Mouse (Mus musculus): ENCODE results near the gene Mpg. TPM values are rescaled to one million over a fixed set of nuclear protein-coding genes. Genes with fewer than 3 reads are reported as not detected.

Mpg gene
- total RNA-seq, 4 experiments from 2014 or later, result 14.7 to 19.6 (median 17.9) TPM

DNA sequence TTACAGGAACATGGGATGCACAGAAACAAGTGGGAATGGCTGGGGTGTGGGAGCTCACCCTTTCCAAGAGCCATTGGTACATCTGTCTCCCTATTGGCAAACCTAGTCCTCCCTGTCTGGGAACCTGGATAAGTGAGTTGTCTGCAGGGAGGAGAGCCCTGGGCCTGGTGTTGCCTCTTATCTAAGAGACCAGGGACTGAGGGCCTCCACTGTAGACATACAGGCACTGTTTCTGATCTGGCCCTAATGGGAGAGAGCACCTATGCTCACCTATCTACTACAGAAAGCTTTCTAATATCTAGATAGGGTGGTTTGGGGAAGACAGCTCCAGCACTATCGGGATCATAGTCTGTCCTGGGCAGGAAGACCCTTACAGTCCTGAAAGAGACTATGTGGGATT, 29.8 kb downstream of the Mpg start:
- no peak for DNase-seq (ENCODE audit: low spot score in 2 of 2)

DNA sequence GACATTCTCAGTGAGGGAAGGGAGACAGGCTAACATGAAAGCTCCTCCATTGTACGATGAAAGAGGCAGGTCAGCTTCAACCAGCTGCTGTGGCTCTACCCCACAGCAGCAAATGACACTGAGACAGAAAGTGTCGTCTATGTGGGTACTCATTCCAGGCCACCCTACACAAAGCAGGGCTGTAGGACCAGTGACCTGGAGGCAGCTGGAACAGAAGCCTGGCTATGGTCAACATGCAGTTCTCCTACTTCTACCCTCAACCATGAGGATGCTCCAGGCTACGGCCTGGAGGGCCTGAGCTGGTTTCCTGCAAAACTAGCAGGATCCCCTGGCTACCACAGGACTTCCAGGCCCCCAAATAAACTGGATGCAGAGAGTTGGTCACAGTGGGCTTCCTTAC, 30.3 kb downstream of the Mpg start:
- no peak for DNase-seq (ENCODE audit: low spot score in 2 of 2)

DNA sequence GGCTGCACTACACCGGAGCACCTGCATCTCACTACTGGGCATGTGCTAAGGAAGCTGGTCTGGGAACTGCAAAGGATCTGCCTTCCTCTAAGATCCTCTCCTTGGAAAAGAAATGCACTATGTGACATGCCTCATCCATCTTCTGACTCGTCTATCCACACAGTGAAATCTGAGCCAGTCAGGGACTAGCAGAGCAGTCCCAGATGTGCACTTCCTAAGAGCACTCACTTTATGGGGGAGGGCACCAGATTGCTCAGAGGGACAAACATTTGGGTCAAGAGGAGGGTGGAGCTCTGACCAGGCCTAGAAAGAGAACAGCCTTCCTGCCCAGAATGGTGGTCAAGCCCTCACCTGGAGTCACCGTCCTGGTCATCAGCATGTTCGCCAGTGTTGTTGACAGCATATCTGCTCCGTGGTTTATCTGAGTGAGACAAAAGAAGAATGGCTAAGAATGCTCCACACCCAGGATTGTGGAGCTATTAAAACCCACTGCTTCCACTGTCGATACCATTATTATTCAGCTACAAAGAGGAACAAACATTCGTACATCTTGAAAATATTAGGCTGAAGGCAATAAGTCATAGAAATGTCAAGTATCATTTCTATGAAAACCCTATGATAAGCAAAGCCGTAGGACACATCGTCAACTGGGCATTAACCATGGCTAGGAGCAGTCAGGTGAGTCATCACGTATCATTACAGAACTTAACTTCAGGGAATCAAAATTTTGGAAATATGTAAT, 36.5 kb downstream of the Mpg start:
- DNase-seq (ENCODE audit: low spot score in 2 of 2), result no peak

DNA sequence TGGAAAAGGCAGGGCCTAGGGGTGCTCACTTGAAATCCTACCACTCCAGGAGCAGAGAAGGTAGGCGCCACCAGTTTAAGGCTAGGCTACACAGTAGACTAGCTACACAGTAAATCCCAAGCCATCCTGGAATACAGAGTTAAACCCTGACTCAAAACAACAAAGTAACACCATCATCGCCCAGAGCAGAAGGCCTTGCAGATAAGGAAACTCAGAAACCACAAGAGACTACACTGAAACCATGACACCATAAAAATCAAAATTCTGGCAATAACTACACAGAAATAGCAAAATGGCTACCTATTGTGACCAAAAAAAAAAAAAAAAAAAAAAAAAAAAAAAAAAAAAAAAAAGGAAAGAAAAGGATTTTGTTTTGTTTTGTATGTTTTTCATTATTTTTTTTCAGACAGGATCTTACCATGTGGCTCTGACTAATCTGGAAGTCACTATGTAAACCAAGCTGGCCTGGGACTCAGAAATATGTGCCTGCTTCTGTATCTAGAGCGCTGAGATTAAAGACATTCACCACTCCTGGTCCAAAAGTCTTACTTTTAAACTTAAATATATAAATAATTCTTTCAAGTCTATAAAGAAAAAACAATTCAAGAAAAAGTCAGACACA, 38.9 kb downstream of the Mpg start:
- no peak for DNase-seq (ENCODE audit: low spot score in 2 of 2)

DNA sequence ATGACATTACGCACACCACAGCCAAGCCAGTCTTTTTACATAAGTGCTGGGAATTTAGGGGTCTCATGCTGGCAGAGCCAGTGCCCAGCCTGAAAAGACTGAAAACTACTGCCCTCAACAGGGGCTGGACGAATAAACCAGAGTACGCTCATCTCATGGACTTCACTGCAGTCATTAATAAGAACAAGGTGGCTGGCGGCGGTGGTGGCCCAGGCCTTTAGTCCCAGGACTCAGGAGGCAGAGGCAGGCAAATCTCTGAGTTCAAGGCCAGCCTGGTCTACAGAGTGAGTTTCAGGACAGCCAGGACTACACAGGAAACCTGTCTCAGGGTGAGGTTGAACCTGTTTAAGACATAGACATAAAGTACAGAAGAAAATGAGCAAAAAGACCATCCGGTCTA, 39.9 kb downstream of the Mpg start:
- no peak for DNase-seq (ENCODE audit: low spot score in 2 of 2)

DNA sequence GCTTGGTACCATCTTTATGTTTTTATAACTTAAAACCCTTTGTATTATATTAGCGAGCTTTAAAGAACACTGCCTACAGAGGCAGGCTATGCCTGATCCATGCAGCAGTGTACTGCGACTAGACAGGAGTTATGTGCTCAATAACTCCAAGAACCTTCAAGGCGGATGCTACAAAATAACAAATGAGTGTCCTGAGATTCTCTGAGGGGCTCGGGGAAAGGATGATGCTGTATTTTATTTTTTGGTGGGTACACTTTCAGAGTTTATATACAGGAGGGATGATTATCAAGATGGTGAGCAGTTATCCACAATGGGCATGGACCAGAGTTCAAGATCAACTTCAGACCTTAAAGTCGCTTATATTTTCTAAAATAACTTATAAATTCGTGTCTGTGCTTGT, 40.5 kb downstream of the Mpg start:
- no peak for DNase-seq (ENCODE audit: low spot score in 2 of 2)

DNA sequence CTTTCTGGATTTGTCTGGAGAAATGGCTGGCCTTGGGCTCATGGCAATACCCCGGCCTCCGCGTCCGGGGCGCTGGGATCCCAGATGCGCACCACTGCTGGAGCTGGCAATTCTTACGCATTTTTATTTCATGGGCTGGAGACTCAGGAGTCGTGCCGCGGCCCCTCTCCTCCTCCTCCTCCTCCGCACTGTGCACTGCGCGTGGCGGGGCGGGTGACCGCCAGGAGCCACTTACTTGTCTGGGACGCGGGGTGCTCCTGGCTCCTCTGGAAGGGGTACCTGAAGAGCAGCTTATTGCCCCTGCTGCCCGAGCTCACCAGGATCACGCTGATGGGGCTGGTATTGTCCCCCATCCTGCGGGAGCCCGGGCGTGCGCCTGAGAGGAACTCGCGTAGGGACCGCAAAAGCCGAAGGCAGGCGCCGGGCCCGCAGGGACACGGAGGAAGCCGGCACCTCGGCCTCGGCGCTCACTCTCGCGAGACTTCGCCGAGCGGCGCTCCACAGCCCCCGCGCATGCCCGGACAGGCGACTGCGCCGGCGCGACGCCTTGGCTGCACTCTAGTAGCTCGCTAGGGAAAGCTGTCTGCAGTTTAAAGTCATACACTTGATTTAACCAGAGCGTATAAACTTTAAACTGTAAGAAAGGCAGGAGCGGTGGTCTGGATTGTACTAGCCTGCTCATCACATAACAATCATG, 41.0 kb downstream of the Mpg start, which contains the start of gene Nprl3:
TSS of gene Nprl3 (minus strand) at position 520 of the 697 bp plus-strand sequence.
- peak; percentile 91 to 95 for DNase-seq (ENCODE audit: low spot score in 2 of 2)

DNA sequence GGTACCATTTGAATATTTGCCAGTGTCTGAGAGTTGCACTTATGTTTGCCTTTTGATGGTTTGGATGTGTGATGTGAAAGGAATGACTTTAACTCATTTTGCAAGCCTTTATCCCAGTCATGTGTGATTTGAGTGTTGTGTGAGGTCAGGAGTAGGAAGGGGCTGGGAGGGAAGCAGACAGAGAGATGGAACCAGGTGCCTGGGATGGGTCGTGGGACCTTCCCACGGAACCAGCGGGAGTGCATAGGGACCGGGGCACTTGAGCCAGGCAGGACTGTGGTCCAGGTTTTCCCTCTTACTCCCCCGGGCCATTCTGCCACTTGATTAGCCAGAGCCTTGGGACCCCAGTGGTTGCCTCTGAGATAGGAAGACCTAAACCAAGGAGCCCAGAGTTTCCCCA, 41.7 kb downstream of the Mpg start:
- DNase-seq (ENCODE audit: low spot score in 2 of 2), result no peak

DNA sequence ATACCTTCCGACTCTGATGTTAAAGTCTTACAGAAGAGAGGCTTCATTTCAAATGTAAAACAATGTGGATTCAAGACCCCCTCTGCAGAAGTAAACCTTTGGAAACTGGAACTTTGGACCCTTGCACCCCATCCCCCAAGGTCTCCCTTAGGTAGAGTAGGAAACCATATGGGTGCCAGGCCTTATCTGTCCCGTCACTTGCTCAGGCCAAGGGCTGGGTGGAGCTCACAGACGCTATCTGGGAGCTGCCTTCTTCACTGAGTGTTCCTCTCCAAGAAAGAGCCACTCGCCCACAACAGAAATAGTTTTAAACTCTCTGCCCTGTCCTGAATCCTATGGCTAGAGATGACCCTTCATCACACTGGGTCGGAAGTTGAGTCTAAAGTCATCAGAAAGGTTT, 42.6 kb downstream of the Mpg start:
- DNase-seq (ENCODE audit: low spot score in 2 of 2), result no peak

DNA sequence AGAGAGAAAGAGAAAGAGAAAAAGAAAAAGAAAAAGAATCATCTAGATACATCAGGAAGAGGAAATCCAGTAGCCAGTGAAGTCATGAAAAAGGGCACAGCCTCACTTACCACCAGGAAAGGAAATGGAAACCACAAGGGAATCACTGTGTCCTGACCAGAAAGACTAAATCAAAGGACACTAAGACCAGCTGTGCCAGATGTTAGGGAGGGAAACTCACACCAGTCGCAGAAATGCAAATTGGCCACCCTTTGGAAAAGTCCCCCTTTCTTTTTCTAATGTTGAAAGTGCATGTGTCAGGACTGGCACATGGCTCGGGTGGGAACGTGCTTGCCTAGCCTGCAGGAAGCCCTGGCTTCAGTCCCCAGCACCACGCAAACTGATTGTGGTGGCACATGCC, 44.9 kb downstream of the Mpg start:
- DNase-seq (ENCODE audit: low spot score in 2 of 2), result no peak

DNA sequence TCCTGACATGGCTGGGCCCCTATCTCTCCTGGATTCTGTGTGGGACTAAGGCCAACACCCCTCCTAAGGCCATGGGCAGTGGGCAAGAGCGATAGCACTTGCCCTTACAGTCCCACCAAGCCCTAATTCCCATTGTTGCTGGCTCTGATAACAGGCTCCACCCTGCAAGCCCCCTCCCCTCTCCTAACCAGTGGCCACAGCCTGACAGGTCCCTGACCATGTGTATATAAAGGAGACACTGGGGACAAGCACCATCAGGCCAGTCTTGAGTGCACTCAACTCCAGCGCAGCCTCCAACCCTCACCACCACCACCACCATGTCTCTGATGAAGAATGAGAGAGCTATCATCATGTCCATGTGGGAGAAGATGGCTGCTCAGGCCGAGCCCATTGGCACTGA, 50.0 kb downstream of the Mpg start, which contains the start of gene Hba-x:
TSS of gene Hba-x (plus strand) at position 54 of the 400 bp plus-strand sequence.
- no peak for DNase-seq (ENCODE audit: low spot score in 2 of 2)

DNA sequence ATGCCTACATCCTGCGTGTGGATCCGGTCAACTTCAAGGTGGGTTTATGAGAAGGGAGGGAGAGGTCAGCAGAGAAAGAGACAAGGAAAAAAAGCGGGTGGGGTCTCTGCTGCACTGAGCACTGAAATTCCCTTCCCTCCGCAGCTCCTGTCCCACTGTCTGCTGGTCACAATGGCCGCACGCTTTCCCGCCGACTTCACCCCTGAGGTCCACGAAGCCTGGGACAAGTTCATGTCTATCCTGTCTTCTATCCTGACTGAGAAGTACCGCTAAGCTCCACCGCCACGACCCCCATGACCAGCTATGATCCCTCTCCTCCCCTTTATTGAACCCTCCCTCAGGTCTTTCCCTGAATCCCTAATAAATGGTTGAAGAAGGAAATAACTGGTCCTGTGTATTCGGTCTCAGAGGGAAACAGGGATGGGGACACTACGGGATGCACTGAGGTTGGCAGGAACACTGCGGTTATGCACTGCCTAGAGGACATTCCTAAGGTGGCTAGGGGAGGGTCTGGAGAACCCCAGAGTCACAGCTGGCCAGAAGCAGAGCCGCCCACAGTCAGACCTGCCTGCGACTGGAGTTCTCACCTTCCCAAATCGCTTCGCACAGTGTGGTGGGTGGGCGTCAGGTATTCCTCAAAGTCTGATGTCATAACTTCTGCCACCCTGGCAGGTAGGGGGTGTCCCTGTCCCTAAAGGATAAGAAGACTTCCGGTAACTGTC, 51.6 kb downstream of the Mpg start:
- no peak for DNase-seq (ENCODE audit: low spot score in 2 of 2)

DNA sequence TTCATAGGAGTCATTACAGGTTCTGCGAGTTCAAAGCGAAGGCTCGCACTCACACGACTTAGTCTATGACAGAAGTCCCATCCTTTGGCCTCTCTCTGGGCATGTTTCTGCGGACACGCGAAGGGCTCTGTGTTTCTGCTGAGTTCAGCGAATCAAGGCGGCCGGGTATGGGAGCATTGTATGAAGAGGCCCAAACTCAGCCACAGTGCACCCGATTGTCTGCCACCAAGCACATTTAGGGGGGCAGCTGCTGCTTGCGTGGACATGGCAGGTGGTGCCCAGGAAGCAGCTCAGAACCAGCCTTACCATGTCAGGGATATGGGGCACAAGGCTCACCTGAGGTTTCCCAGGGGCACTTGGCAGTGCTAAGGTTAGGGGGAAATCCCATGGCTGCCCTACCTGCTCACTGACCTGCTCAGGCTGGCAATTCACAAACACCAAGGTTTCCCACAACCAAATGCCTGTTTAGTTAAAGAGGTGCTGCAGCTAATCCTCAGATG, 52.2 kb downstream of the Mpg start:
- no peak for DNase-seq (ENCODE audit: low spot score in 2 of 2)

DNA sequence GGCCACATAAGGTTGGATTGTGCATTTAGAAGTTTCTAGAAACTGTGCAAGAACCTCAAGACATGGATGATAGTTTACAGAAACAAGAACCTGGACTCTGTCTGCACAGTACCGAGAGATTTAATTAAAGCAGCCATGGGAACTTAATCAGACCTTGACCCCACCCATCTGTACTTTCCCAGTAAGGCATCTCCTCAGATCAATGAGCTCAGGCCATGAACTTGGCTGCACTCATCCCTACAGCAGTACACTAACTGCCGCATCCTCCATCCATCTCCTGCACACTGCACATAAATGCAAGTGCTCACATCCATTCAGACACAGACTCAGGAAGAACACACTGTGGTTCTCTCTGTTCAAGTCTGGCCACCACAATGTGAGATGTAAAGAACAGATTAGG, 54.3 kb downstream of the Mpg start:
- DNase-seq (ENCODE audit: low spot score in 2 of 2), result no peak

DNA sequence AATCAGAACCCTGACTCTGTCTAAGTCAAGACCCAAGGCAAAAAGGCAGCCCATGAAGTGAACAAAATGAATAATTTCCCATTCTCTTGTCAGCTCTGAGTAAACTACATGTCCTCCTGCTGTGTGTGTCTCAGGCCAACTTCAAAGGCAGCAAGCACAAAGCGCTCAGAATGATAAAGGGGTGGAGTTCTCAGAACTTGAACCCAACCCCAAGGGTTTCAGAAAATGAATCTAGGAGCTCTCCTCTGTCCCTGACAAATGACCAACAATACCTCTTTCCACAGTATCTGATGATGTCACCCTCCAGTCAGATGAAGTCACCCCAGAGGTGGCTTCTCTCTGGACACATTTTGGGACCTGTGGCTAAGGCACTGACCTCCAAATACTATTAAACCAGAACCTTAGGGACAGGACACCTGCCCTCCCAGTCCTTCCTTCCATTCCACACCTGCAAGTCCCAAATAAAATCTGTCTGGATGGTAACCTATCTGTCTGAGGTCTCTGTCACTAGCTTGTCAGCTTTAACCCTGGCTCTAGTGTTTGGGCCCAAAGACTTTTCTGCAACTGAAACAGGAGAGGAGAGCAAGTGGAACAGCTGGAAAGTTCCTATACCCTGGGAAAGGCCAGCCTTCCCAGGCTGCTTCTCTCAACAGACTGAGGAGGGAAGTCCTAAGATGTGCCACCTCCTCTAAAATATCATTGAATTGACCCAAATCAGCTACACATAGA, 55.3 kb downstream of the Mpg start:
- DNase-seq (ENCODE audit: low spot score in 2 of 2), result no peak

Other genes with a start within 250 kb of the Mpg start
- gene Nsg2, start 226.0 kb upstream of the Mpg start, total RNA-seq (2022), result 100 to 1,000 TPM; 635 to 719 (median 677) TPM
- not detected for gene Il9r, start 26.2 kb upstream of the Mpg start, total RNA-seq (2022)
- gene Snrnp25, start 21.1 kb upstream of the Mpg start, total RNA-seq (2022), result 10 to 100 TPM; 19.9 to 23.6 (median 22.5) TPM
- 10 to 100 TPM; 11.7 to 18.4 (median 15.0) TPM for gene Rhbdf1, start 4.2 kb upstream of the Mpg start, total RNA-seq (2022)
- gene Nprl3, start 41.2 kb downstream of the Mpg start, total RNA-seq (2022), result 10 to 100 TPM; 58.1 to 80.0 (median 63.5) TPM
- not detected for gene Hba-x, start 49.9 kb downstream of the Mpg start, total RNA-seq (2022)
- gene Hba-a1, start 57.0 kb downstream of the Mpg start, total RNA-seq (2022), result 100 to 1,000 TPM; 157 to 300 (median 205) TPM
- 1 to 10 TPM in 2 of 4 experiments, not detected in 2; 1.1 to 2.5 TPM for gene Hbq1b, start 60.5 kb downstream of the Mpg start, total RNA-seq (2022)
- gene Hba-a2, start 70.0 kb downstream of the Mpg start, total RNA-seq (2022), result 100 to 1,000 TPM; 122 to 263 (median 165) TPM
- 1 to 10 TPM in 1 of 4 experiments, under 1 TPM in 2, not detected in 1; 0.89 to 3.5 (median 0.91) TPM for gene Hbq1a, start 73.6 kb downstream of the Mpg start, total RNA-seq (2022)
- 10 to 100 TPM; 12.8 to 13.8 (median 13.2) TPM for gene Sh3pxd2b, start 121.3 kb downstream of the Mpg start, total RNA-seq (2022)
- 10 to 100 TPM; 26.3 to 28.8 (median 28.3) TPM for gene Ubtd2, start 228.9 kb downstream of the Mpg start, total RNA-seq (2022)